Mouse (Mus musculus): ENCODE results near the gene Nsdhl.

- TF ChIP-seq CTCF (IDR thresholded peaks at IDR 0.05; ENCODE audit: low read depth): no peak
- no peak for TF ChIP-seq EP300 (IDR thresholded peaks at IDR 0.05; ENCODE audit: low read depth)
These were observed 6.7 kb upstream of the Nsdhl start for GRCm38 (mm10) chrX:72911611-72912010.

Measured in liver, embryonic 14.5 days (tissue).